Mouse (Mus musculus) heart, adult 18-20 months (tissue): ENCODE measurements at regions not wholly inside any gene's neighbourhood (a gene's known extent, or its start where the extent isn't known, plus 50 kb on each side); places are given as distances from the start of the nearest gene placed in this dataset.

ENCODE experiments used
- DNase-seq, 2 experiments: peaks; one replicate each; pipeline ENCODE4 v3.0.0; 2021 to 2022; ENCODE audit warnings: mixed read lengths in 1 of 2

DNA sequence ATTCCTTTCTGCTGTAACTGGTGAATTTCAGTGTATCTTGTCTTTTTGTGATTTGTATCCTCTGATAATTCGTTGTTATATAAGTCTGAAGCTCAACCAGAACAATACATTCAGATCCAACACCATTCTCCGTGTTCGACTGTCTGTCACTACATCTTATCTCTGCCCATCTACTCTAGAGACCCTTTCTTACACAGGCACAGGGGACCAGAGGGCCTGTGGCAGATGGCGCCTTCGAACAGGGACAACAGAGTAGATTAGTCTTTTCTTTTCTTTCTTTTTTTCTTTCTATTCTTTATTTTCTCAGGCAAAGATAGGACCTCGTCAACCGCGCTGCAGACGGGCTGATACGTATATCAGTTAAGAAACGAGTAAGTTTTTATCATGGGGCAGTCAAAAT lies 215.3 kb downstream of the Gm21294 start:
- DNase-seq, result peak; percentile 0
